Mouse (Mus musculus) granulocyte monocyte progenitor cell, adult 5-6 weeks (primary cell): Measurements from ENCODE around the gene Pdap1. TPM values are rescaled to one million over a fixed set of nuclear protein-coding genes. Genes with fewer than 3 reads are reported as not detected.
"Not testable (repeated sequence)": the region's sequence is repeated elsewhere in the genome, so short reads cannot be mapped to it uniquely, and the experiment has no call there.

Experiments used
- ATAC-seq: replicated peaks from 2 replicates; pipeline ENCODE4 v1.8.0; 2016; ENCODE audit warnings: mild to moderate bottlenecking, moderate TSS enrichment, inconsistent platforms; ENCODE audit not compliant: poor library complexity, severe bottlenecking
- total RNA-seq, 2 experiments: library from RNA; stranded (forward) in 1 of 2; stranded (reverse) in 1 of 2; fragments of 200-712, 200-1000 nt in 1 of 2; fragments of >200 nt in 1 of 2; fragmentation: Nextera tagmentation in 1 of 2; gene quantifications; 2 replicates each; pipeline ENCODE4 v1.2.3; 2014 to 2017

Pdap1 gene
- total RNA-seq (2014; fragmentation: Nextera tagmentation) (59.3 and 90.3 TPM in 2 replicates), total RNA-seq (2017) (92.6 and 159 TPM in 2 replicates)

DNA sequence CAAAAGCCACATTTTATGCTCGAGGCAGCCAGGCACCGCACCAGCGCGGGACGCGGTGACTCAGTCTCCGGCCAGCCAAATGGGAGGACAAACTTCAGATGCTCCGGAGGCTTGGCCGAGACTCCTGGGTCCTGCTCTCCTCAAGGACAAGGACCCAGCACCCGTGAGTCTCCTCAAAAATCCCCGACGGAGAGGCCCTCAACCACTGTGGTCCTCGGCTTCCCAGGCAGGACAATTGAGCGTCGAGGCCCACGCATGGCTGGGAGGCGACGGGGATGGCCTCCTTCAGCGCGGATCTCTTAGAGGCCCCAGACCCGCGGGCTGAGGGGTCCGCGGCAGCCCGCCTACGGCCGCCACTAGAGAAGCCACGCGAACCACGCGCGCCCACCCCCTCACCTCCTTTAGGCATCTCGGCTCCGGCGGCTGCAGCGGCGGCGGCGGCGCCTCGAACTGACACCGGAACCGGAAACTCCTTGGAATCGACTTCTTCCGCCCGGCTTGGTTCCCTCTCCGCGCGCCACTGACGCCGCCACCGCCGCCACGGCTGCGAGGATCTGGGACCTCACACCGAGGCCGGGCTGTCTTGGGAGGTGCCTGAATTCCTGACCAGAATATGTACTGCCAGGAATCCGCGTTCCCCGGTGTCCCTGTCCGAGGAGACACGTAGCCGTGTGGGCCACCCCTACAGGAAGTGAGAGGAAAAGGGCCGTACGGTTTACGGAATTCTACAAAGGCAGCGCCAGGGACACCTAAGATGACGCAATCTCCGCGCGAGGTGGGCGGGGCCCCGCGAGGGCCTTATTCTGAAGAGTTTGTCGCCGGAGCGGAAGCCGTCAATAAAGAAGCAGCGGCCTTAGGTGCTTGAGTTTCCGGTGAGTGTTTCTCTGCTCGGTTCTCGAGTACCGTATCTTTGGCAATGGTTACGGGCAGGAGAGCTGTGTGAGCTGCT is at the start of gene Pdap1, which contains the start of gene Bud31:
Pdap1 (minus strand) TSS at position 668 of the 949 bp plus-strand sequence.
Bud31 (plus strand) TSS at position 792 of the 949 bp plus-strand sequence.
- ATAC-seq: peak; percentile 90

DNA sequence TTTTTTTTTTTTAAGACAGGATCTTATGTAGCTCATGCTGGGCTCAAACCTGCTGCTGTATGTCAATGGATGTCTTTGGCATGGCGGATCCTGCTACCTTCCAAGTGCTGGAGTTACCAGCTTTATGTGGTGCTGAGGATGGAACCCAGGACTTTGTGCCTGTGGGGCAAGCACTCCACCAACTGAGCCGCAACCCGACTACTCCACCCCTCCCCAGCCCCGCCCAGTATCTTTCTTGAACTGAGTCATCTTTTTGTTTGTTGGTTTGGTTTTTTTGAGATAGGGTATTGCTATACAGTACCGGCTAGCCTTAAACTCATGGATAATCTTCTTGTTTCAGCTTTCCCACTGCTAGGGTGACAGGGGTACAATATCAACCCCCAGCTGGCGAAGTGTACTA is 49.4 kb upstream of the Pdap1 start:
- no peak for ATAC-seq

DNA sequence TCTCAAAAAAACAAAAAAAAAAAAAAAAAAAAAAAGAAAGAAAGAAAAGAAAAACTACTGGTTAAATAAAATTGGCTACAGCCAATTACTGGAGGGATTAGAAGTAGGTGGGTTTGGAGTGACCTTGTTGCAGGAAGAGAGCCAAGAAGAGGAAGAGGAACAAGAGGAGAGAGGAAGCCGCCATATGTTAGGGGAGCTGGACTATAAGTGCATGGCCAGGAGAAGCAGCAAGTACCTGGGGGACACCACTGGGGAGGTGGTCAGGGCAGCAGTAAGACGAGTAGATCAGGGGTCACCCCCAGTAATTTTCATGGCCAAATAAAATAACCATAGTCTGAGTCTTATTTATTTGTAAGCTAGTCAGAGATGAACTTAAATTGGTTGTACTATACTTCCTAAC is 45.2 kb upstream of the Pdap1 start:
- peak; percentile 65 for ATAC-seq

DNA sequence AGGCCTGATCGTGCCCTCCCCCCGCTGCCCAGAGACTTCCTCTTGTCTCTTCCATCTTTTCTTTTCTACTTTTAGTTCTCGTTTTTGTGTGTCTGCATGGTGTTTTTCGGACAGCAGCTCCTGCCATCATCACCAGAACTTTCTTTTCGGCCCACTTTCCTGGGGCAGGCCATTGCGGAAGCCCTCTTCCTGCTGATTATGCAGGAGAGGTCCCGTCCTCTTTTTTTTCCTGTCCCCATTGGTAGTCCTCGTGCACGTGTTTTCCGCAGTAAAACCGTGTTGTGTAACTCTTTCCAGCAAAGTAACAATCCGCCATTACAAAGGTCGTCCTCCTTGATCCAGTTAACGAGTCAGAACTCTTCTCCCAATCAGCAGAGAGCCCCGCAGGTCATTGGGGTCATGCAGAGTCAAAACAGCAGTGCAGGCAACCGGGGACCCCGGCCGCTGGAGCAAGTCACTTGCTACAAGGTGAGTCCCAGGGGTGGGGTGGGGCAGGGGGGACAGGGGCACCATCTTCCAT is 38.5 kb upstream of the Pdap1 start:
- ATAC-seq: peak; percentile 45

DNA sequence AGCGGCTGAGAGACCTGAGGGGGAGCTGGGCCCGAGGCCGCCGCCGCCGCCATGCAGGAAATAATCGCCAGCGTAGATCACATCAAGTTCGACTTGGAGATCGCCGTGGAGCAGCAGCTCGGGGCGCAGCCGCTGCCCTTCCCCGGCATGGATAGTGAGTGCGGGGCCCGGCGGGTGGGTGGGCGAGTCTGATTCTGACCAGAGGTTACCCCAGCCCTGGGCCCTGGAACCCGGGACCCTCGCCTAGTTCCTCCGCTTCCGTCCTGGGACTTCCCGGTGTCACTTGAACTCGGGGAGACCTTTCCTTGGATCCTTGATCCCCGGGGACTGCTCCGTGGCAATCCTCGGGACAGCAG is 27.2 kb upstream of the Pdap1 start:
- ATAC-seq: no peak

DNA sequence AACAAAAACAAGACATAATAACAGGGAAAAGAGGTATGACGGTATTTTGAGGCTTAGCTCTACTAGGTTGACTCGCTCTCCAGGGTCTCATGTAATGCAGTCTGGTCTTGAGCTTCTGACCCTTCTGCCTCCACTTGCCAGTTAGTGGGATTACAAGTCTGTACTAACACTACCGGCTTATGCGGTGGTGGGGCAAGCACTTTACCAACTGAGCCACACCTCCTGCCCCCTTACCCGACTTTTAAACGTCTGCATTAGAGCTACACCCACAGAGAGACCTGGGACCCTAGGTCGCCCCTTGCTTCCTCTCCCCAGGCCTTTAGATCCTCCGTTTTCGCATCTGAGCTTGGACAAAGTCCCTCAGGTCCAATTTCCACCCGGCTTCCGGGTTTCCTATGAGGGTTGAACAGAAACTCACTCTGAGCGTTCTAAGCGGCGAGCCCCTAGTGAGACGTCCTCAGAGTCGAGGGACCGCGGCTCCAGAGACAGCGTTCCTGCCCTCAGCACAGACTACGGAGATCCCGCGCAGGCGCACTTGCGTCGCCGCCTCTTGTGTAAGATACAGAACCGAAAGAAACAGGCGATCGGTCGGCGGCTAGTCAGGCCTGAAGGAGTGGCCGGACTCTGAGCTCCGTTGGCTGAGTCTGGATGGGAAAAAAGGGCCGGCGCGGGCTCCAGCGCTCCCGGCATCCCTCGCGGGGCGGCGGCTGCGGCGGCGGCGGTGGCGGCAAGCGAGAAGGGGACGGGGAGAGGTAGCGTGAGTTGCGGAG is 26.7 kb upstream of the Pdap1 start, which contains the start of the genes Ptcd1 and Cpsf4:
Ptcd1 (minus strand) TSS at position 573 of the 770 bp plus-strand sequence.
Cpsf4 (plus strand) TSS at position 678 of the 770 bp plus-strand sequence.
- ATAC-seq: peak; percentile 91

DNA sequence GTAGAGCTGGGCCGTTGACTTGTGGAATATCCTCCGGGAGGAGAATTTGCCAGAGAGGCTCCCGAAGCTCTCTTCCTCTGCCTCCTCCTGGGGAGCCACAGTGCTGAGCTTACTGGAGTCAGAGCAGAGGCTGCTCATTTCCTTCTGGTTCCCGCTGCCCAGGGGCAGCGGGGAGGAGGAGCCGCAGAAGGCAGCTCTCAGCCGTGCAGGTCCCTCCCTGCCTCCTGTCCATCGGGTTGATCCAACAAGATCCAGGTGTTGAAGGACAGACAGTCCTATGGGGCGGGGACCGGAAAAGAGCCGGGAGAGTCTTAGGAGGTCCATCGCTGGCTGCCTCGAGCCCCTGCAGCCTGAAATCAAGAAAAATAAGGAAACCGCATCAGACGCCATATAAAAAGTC is 25.1 kb upstream of the Pdap1 start:
- ATAC-seq: no peak

DNA sequence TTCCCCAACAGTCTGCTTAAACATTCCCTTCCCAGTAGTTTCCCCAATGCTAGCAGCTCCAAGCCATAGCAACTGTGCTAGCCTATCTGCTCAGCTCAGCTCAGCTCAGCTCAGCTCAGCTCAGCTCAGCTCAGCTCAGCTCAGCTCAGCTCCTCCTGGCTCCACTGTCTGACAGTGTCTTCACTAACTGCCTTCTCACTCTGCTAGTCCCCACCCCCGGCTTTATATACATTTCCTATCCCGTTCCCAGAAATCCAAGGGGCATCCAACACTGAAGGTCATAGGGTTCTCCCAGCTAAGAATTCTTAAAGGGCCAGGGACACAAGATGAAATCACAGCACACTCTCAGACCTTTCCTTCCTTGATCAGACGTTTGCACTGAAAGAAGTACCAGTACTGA is 24.7 kb upstream of the Pdap1 start:
- ATAC-seq: no peak

DNA sequence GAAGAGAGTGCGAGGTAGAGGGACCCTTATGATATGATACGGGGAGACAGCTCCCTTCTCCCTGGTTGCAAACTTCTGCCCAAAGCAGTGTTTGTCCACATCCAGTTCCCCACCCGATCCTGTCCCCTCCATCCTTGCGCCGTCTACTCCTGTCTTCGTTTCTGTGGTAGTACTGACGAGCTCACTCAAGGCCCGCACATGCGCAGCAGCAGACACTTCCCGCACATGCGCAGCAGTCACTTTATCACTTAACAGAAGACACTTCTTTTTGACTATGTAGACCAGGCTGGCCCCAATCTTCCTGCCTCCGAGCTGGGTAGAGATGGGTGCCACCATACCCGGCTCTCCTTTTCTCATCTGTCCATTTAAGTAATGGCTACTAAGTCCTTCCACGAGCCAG is 21.3 kb upstream of the Pdap1 start:
- no peak for ATAC-seq

DNA sequence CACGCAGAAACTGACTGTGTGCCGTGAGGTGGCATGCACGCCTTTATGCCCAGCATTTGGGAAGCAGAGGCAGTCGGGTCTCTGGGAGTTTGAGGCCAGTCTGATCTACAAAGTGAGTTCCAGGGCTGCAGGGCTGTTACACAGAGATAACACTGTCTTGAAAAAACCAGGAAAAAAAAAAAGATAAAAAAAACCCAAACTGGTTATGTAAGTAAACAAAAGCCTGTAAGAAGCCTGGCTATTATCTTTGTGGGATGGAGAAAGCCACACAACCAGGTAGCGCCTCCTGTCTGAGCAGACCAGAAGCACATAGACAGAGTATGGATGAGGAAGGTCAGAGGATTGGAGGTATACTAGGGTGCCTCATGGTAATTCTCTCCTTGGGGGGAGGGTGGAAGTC is 12.7 kb upstream of the Pdap1 start:
- ATAC-seq: no peak

DNA sequence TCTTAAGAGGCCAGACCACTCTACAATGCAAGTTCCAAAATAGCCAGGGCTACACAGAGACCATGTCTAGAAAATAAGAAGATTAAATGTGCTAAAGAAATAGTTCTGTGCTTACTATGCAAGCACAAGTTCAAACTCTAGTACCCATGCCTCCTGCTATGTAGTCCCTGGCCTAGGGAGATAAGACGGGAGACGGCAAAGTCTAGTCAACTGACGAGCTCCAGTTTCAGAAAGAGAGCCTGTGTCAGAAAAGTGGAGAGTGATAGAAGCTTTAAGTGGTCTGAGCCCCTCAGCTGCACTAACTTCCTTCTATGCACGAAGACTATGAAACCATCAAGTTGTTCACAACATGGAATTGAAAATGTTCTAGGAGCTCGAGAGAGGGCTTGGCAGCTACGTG is 9.3 kb upstream of the Pdap1 start:
- ATAC-seq: no peak

DNA sequence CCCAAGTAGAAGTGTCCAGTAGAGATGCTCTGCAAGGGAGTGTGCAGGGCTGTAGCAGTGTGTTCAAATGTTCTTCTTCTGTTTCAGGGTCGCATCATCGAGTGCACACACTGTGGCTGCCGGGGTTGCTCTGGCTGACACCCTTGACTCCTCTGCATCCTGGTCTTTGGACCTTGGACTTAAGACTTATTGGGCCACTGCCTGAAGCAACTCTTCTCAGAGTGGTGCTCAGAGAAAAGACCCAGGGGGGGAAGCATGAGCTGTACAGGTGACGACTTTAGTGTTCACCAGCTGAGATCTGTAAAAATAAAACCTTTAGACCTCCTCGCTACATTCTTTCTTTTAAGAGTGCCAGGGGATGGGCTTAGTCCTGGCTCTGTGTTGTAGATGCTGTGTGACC is 7.7 kb upstream of the Pdap1 start:
- ATAC-seq: no peak

DNA sequence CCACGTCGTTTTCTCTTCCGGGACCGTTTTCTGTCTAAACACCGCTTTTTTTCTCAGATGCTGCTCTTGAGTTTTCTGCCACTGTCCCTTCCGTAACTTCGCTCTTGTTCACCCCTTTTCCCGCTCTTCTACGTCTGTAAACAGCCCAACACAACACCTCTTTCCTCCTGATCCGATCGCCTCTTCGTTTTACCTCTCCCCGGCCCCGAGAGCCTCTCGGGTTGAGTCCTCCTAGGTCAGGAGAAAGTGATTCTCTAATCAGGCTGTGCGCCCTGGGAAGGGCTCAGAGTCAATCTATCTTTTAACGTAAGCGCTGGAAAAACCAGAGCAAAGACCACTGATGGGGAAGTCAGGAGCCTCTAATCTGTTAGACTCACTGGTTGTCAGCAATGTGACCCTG is 573 bp upstream of the Pdap1 start:
- ATAC-seq: 0 out of 2 replicates have a peak, but pooled peaks have one; percentile 5

DNA sequence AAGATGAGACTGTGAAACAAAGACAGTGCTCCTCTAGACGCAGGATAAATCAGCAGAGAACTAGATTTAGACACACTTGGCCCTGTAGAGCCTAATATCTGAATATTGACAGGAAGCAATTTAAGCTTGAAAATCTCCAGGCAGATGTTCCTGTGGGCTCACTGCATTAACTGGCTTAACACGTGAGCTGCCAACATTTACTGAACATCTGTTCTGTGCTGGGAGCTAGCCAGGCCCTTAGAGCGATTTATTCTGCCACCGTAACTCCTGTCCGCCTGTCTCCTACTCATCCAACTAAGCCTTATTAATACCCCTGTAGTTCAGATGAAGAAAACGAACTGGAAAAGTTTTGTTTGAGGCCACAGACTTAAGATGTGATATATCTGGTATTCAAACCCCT is 1.2 kb downstream of the Pdap1 start:
- ATAC-seq: no peak

DNA sequence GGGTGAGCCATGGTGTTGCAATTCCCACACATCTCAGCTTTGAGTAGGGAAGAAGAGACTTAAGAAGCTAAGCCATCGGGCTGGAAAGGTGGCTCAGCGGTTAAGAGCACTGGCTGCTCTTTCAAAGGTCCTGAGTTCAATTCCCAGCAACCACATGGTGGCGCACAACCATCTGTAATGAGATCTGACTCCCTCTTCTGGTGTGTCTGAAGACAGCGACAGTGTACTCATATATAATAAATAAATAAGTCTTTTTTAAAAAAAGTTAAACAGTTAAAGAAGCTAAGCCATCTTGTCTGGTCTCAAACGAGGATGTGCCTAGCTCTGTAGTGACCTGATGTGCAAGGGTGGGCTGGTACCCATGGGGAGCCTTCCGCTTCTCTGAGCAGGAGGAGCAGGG is 6.8 kb downstream of the Pdap1 start:
- not testable (repeated sequence) for ATAC-seq

DNA sequence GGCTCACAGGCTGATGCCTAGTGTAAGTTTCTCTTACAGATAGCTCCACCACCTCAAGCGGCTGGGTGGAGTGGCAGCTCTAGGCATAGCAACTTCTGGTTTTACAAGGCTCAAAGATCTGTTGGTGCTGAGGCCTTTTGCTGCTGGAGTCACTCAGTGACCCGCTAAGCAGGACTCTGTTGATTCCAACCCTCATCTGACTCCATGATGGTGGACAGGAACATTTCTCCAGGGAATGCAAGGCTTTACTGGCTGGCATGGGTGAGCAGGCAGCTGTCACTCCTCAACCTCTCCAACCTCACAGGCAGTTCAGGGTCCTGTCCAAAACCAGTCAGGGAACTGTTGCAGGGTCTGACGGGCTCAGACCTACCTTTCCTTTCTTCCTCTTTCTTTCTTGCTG is 9.0 kb downstream of the Pdap1 start:
- ATAC-seq: peak; percentile 36; the same call in 1 of the 2 replicates

DNA sequence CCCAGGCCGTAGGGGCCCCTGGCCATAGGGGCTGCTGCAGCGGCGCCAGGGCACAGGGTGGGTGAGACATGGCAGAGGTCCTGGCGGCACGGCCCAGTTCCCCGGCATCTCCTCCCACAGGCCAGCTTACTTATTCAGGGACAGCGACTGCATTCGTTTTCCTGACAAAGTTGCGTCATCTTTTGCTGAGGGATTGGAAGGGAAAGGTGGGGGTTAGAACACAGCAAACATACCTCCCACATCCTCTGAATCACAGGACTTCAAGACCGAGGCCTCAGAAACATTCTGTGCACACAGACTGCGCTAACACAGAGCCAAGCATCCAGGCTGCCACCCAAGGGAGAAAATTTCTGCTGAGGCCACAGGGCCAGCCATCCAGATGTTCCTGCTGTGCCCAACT is 9.8 kb downstream of the Pdap1 start:
- ATAC-seq: no peak

DNA sequence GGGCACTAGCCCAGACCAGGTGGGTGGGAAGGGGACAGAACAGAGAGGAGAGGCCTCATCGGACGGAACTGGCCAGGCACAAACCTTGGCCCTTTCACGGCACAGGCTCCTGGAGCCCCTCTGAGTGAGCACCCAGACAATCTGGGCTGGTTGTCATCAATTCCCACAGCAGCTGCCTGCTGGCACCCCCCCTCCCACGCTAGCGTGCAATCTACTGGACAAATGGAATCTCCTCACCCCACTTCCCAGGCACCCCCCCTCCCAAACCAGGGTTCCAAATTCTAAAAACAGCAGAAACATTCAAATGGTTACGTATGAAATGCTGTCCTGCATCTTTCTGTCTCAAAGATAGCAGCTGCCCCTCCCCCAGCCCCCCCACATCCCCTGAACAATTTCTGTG is 10.3 kb downstream of the Pdap1 start:
- ATAC-seq: not testable (repeated sequence)

DNA sequence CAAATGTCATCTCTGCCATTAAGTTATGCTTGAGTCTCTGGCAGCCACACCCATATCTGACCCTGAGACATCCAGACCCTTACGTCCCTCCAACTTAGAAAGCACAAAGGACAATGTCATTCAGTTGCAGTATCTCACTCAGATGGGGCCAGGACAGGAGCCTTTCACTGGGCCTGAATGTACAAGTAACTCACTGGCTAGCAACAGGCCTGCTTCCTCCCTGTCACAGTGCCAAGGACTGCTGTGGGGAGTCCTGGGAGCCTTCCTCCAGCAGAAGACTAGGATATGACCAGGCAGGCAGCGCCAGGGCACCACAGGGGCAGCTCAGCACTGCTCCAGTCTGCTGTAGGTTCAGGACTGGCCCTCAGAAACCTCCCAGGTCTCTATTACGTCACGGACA is 10.9 kb downstream of the Pdap1 start:
- ATAC-seq: no peak

DNA sequence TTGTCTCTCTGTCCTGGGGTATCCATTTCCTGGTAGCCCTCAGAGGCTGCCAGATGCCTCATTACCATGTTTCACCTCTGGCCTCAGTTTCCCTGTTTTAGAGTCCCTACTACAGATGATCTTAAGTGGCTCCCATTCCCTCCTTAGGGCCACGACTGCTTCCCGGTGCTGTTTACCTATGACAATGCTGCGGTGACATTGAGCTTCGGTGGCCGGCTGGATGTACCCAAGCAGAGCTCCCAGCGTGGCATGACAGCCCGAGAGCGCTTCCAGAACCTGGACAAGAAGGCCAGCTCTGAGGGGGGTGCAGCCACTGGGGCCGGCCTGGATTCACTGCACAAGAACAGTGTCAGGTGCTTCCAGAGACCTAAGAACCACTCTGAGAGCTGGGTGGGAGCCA is 13.5 kb downstream of the Pdap1 start:
- ATAC-seq: no peak

DNA sequence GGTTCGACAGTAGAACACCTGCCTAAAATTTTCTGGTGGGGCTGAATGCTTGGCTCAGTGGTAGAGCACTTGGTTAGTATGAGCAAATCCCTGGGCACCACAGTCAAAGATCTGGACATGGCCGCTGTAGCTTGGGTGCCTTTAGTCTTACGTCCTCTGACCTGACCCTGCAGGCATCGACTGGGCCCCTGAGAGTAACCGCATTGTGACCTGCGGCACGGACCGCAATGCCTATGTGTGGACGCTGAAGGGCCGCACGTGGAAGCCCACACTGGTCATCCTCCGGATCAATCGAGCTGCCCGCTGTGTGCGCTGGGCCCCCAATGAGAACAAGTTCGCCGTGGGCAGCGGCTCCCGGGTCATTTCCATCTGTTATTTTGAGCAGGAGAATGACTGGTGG is 16.6 kb downstream of the Pdap1 start:
- no peak for ATAC-seq
